Mouse (Mus musculus): ENCODE measurements around the gene Hdc. TPM values are rescaled to one million over a fixed set of nuclear protein-coding genes. Genes with fewer than 3 reads are reported as not detected.

The Hdc gene
- total and polyA plus RNA-seq, 3 experiments, result 2.8 to 5.5 TPM; not detected in 1

DNA sequence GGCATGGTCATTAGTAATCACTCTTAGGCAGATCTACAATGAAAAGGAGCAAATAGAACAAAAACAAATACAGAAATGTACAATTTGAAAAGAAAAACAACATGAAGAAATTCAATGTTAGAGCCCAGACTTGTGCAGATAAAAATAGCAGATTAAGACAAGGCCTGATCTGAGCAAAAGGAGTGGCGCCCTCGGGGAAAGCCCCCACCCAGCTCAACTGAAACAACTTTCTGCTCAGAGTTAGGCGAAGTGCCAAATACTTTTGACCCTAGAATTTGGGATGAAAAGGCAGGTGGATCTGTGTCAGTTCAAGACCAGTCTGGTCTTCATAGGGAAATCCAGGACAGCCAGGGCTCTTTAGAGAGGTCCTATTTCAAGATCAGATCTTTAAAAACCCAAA, 46.9 kb upstream of the Hdc start:
- peaks cover 7% of the 10 kb centered on the region for H3K79me2 ChIP-seq (ENCODE audit: control insufficient read depth, insufficient read depth, low read length, poor library complexity)
- no peak overlapping the region for H3K4me3 ChIP-seq (ENCODE audit: control insufficient read depth in 1 of 2, insufficient read depth in 1 of 2, low read depth in 2 of 2, low read length in 2 of 2)
- H3K4me1 ChIP-seq (ENCODE audit: control insufficient read depth in 1 of 2, insufficient read depth in 2 of 2, low read length in 2 of 2), result peaks cover 0 to 4% of the 10 kb centered on the region in 2 experiments; a peak in 1 of 4 replicates
- H3K9me3 ChIP-seq (replicated peaks; ENCODE audit: insufficient read depth, low read length), result no peaks in the 10 kb centered on the region
- TF ChIP-seq EP300 (IDR thresholded peaks at IDR 0.05; ENCODE audit: low read depth in 1 of 2, low read length in 2 of 2), result peak in 1 of 2 experiments; percentile 17; a peak in 1 of 4 replicates
- no peak for TF ChIP-seq ELF1 (IDR thresholded peaks at IDR 0.05; ENCODE audit: low read depth, low read length)
- H3K36me3 ChIP-seq (ENCODE audit: control insufficient read depth in 1 of 2, insufficient read depth in 2 of 2, low read length in 2 of 2), result peaks cover 0 to 5% of the 10 kb centered on the region in 2 experiments; a peak in 2 of 4 replicates
- DNase-seq (ENCODE audit: low read depth, low spot score), result no peak
- no peak overlapping the region for H3K9ac ChIP-seq (ENCODE audit: control insufficient read depth, low read depth, low read length, poor library complexity, severe bottlenecking)
- no peak overlapping the region for H3K27ac ChIP-seq (ENCODE audit: control insufficient read depth, low read depth, low read length)
- no peaks in the 10 kb centered on the region for H3K27me3 ChIP-seq (ENCODE audit: control insufficient read depth in 1 of 2, insufficient read depth in 2 of 2, low read length in 2 of 2)

DNA sequence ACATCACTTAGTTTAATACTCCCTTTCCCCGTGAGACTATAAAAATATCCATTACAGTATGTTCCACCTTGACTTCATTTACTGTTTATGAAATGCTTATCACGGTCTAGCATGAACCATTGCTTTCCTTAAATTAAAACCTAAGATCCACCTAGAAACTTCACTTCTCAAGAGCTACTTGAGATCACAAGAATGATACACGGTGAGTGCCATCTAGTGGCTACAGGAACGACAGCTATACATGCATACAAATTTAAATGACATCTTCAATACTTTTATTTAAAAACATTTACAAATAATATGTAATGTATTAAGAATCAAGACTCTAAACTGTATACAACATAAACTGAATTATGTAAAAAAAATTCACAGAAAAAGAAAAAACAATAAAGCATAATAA, 44.4 kb upstream of the Hdc start:
- peak; percentile 81 for DNase-seq (ENCODE audit: low read depth, low spot score)
- H3K4me3 ChIP-seq (ENCODE audit: control insufficient read depth in 1 of 2, insufficient read depth in 1 of 2, low read depth in 2 of 2, low read length in 2 of 2), result no peak overlapping the region
- H3K4me1 ChIP-seq (ENCODE audit: control insufficient read depth in 1 of 2, insufficient read depth in 2 of 2, low read length in 2 of 2), result peaks cover 0 to 4% of the 10 kb centered on the region in 2 experiments; a peak in 1 of 4 replicates
- no peaks in the 10 kb centered on the region for H3K9me3 ChIP-seq (replicated peaks; ENCODE audit: insufficient read depth, low read length)
- no peak for TF ChIP-seq HCFC1 (IDR thresholded peaks at IDR 0.05; ENCODE audit: low read depth, low read length)
- peak; percentile 94 for TF ChIP-seq RAD21 (IDR thresholded peaks at IDR 0.05; ENCODE audit: low read depth, low read length)
- TF ChIP-seq JUND (IDR thresholded peaks at IDR 0.05; ENCODE audit: low read depth, low read length), result no peak
- TF ChIP-seq ZC3H11A (IDR thresholded peaks at IDR 0.05; ENCODE audit: low read depth, low read length), result peak; percentile 89
- TF ChIP-seq CHD2 (IDR thresholded peaks at IDR 0.05; ENCODE audit: low read length), result no peak
- TF ChIP-seq MYC (IDR thresholded peaks at IDR 0.05; ENCODE audit: low read depth, low read length), result peak; percentile 77; the same call in 1 of the 2 replicates
- no peak for TF ChIP-seq TAL1 (IDR thresholded peaks at IDR 0.05; ENCODE audit: low read length)
- no peak for TF ChIP-seq KAT2A (conservative IDR thresholded peaks at IDR 0.05; ENCODE audit: low read depth, low read length)
- peak; percentile 93 for TF ChIP-seq SMC3 (IDR thresholded peaks at IDR 0.05; ENCODE audit: low read depth, low read length)
- peak; percentile 73; the same call in 1 of the 2 replicates for TF ChIP-seq SIN3A (IDR thresholded peaks at IDR 0.05; ENCODE audit: low read length)
- TF ChIP-seq POLR2AphosphoS2 (IDR thresholded peaks at IDR 0.05; ENCODE audit: low read length), result no peak
- no peak for TF ChIP-seq MAX (IDR thresholded peaks at IDR 0.05; ENCODE audit: low read length)
- no peak for TF ChIP-seq GABPA (IDR thresholded peaks at IDR 0.05; ENCODE audit: low read depth, low read length)
- TF ChIP-seq CTCF (IDR thresholded peaks at IDR 0.05 in 2 of 3, conservative IDR thresholded peaks at IDR 0.05 in 1 of 3; ENCODE audit: control insufficient read depth in 1 of 3, insufficient read depth in 1 of 3, low read depth in 2 of 3, low read length in 3 of 3, poor library complexity in 1 of 3, severe bottlenecking in 1 of 3), result peak; percentile 31 to 95 (median 56); a peak in 5 of 6 replicates
- H3K79me2 ChIP-seq (ENCODE audit: control insufficient read depth, insufficient read depth, low read length, poor library complexity), result peaks cover 2% of the 10 kb centered on the region; the same call in 1 of the 2 replicates
- H3K9ac ChIP-seq (ENCODE audit: control insufficient read depth, low read depth, low read length, poor library complexity, severe bottlenecking), result no peak overlapping the region
- H3K27me3 ChIP-seq (ENCODE audit: control insufficient read depth in 1 of 2, insufficient read depth in 2 of 2, low read length in 2 of 2), result no peaks in the 10 kb centered on the region
- H3K36me3 ChIP-seq (ENCODE audit: control insufficient read depth in 1 of 2, insufficient read depth in 2 of 2, low read length in 2 of 2), result peaks cover 0 to 4% of the 10 kb centered on the region in 2 experiments; a peak in 2 of 4 replicates
- no peak overlapping the region for H3K27ac ChIP-seq (ENCODE audit: control insufficient read depth, low read depth, low read length)

DNA sequence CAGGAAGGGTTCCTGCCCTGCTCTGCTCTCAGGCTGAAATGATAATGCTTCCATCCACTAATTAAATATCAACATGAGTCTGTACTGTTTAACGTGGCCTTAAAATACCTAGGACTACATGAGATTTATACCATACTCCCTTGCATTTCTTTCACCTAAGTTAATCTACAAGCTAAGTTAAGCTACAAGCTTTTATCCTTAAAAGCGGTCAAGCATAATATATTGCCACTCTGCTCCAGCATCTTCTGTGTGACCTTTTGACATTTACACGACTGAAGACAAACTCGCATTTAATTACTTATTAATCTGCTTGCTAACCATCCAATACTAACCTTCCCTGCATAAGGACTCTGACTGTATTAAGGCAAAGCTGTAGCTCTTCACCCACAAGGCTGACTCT, 33.8 kb upstream of the Hdc start:
- TF ChIP-seq ZNF384 (IDR thresholded peaks at IDR 0.05; ENCODE audit: low read depth, low read length) (no peak), MEF2A (IDR thresholded peaks at IDR 0.05; ENCODE audit: extremely low read depth, insufficient replicate concordance, low read depth, low read length, poor library complexity, severe bottlenecking) (no peak), UBTF (IDR thresholded peaks at IDR 0.05; ENCODE audit: borderline replicate concordance, insufficient read depth, low read depth, low read length) (no peak), TCF12 (IDR thresholded peaks at IDR 0.05; ENCODE audit: low read depth, low read length) (no peak), RAD21 (IDR thresholded peaks at IDR 0.05; ENCODE audit: low read depth, low read length) (no peak), MXI1 (IDR thresholded peaks at IDR 0.05; ENCODE audit: low read depth, low read length) (no peak), NRF1 (IDR thresholded peaks at IDR 0.05; ENCODE audit: insufficient read depth, low read depth, low read length, poor library complexity, severe bottlenecking) (no peak), USF2 (IDR thresholded peaks at IDR 0.05; ENCODE audit: borderline replicate concordance in 1 of 2, insufficient read depth in 1 of 2, low read depth in 1 of 2, low read length in 2 of 2) (no peak)
- H3K4me1 ChIP-seq (ENCODE audit: control insufficient read depth in 1 of 2, insufficient read depth in 2 of 2, low read length in 2 of 2), result no peaks in the 10 kb centered on the region
- H3K79me2 ChIP-seq (ENCODE audit: control insufficient read depth, insufficient read depth, low read length, poor library complexity), result no peaks in the 10 kb centered on the region
- no peak for DNase-seq (ENCODE audit: low read depth, low spot score)
- H3K4me3 ChIP-seq (ENCODE audit: control insufficient read depth in 1 of 2, insufficient read depth in 1 of 2, low read depth in 2 of 2, low read length in 2 of 2), result no peak overlapping the region
- H3K9ac ChIP-seq (ENCODE audit: control insufficient read depth, low read depth, low read length, poor library complexity, severe bottlenecking), result no peak overlapping the region
- no peaks in the 10 kb centered on the region for H3K27me3 ChIP-seq (ENCODE audit: control insufficient read depth in 1 of 2, insufficient read depth in 2 of 2, low read length in 2 of 2)
- no peak overlapping the region for H3K27ac ChIP-seq (ENCODE audit: control insufficient read depth, low read depth, low read length)
- no peaks in the 10 kb centered on the region; a peak in 1 of 4 replicates for H3K36me3 ChIP-seq (ENCODE audit: control insufficient read depth in 1 of 2, insufficient read depth in 2 of 2, low read length in 2 of 2)
- H3K9me3 ChIP-seq (replicated peaks; ENCODE audit: insufficient read depth, low read length), result no peaks in the 10 kb centered on the region
